Mouse (Mus musculus): ENCODE results near the gene Arpc2. TPM values are rescaled to one million over a fixed set of nuclear protein-coding genes. Genes with fewer than 3 reads are reported as not detected.
A peak's percentile ranks its signal among the peaks of the same experiment; 100 is the strongest.

Gene Arpc2
- polyA plus RNA-seq, 1 experiment from 2014 or later: 387 TPM

GRCm38 (mm10) chr1:74292331-74293020, 56.6 kb downstream of the Arpc2 start:
- Histone ChIP-seq H3K4me1 (ENCODE audit: control insufficient read depth, insufficient read depth, low read length) (peaks cover 72% of the 10 kb centered on the region), H3K9me3 (replicated peaks; ENCODE audit: control insufficient read depth, low read length) (no peaks in the 10 kb centered on the region), H3K27me3 (ENCODE audit: control insufficient read depth, insufficient read depth, low read length) (no peaks in the 10 kb centered on the region), H3K4me2 (no peak overlapping the region), H3K4me3 (ENCODE audit: low read depth, low read length) (no peak overlapping the region), H3K27ac (ENCODE audit: low read depth, low read length) (no peak overlapping the region), H3K36me3 (ENCODE audit: control insufficient read depth, insufficient read depth, low read length) (peaks cover 14% of the 10 kb centered on the region), H3K9ac (ENCODE audit: low read depth, low read length) (no peak overlapping the region)
- no peak for ATAC-seq (replicated peaks; ENCODE audit: insufficient number of reproducible peaks, low FRiP score, low TSS enrichment)
- 81% methylated on average over 11 of the region's 11 CpGs for WGBS (ENCODE audit: insufficient replicate concordance)

GRCm38 (mm10) chr1:74293306-74293960, 57.5 kb downstream of the Arpc2 start:
- H3K36me3 ChIP-seq (ENCODE audit: control insufficient read depth, insufficient read depth, low read length): peaks cover 14% of the 10 kb centered on the region
- ATAC-seq (replicated peaks; ENCODE audit: insufficient number of reproducible peaks, low FRiP score, low TSS enrichment): no peak
- H3K27ac ChIP-seq (ENCODE audit: low read depth, low read length): peak overlapping the region; percentile 99; the same call in 1 of the 2 replicates
- no peak overlapping the region for H3K4me2 ChIP-seq
- 82% methylated on average over 8 of the region's 8 CpGs for WGBS (ENCODE audit: insufficient replicate concordance)
- no peak overlapping the region for H3K9ac ChIP-seq (ENCODE audit: low read depth, low read length)
- H3K27me3 ChIP-seq (ENCODE audit: control insufficient read depth, insufficient read depth, low read length): no peaks in the 10 kb centered on the region
- no peaks in the 10 kb centered on the region for H3K9me3 ChIP-seq (replicated peaks; ENCODE audit: control insufficient read depth, low read length)
- peaks cover 81% of the 10 kb centered on the region for H3K4me1 ChIP-seq (ENCODE audit: control insufficient read depth, insufficient read depth, low read length)
- H3K4me3 ChIP-seq (ENCODE audit: low read depth, low read length): no peak overlapping the region

- Histone ChIP-seq H3K9me3 (replicated peaks; ENCODE audit: control insufficient read depth, low read length) (no peaks in the 10 kb centered on the region), H3K27me3 (ENCODE audit: control insufficient read depth, insufficient read depth, low read length) (no peaks in the 10 kb centered on the region), H3K36me3 (ENCODE audit: control insufficient read depth, insufficient read depth, low read length) (peaks cover 14% of the 10 kb centered on the region), H3K4me1 (ENCODE audit: control insufficient read depth, insufficient read depth, low read length) (peaks cover 81% of the 10 kb centered on the region), H3K4me2 (no peak overlapping the region), H3K4me3 (ENCODE audit: low read depth, low read length) (no peak overlapping the region), H3K27ac (ENCODE audit: low read depth, low read length) (peak overlapping the region; percentile 99), H3K9ac (ENCODE audit: low read depth, low read length) (no peak overlapping the region)
- ATAC-seq (replicated peaks; ENCODE audit: insufficient number of reproducible peaks, low FRiP score, low TSS enrichment): no peak
- WGBS (ENCODE audit: insufficient replicate concordance): 67% methylated on average over 3 of the region's 3 CpGs
Measured at GRCm38 (mm10) chr1:74294090-74294643, 58.3 kb downstream of the Arpc2 start.

GRCm38 (mm10) chr1:74294733-74295455, 59.0 kb downstream of the Arpc2 start:
- ATAC-seq (replicated peaks; ENCODE audit: insufficient number of reproducible peaks, low FRiP score, low TSS enrichment): no peak
- Histone ChIP-seq H3K9me3 (replicated peaks; ENCODE audit: control insufficient read depth, low read length) (no peaks in the 10 kb centered on the region), H3K9ac (ENCODE audit: low read depth, low read length) (peak overlapping the region; percentile 63; the same call in 1 of the 2 replicates), H3K4me2 (peak overlapping the region; percentile 67), H3K27me3 (ENCODE audit: control insufficient read depth, insufficient read depth, low read length) (no peaks in the 10 kb centered on the region), H3K4me1 (ENCODE audit: control insufficient read depth, insufficient read depth, low read length) (peaks cover 80% of the 10 kb centered on the region), H3K4me3 (ENCODE audit: low read depth, low read length) (peak overlapping the region; percentile 33), H3K27ac (ENCODE audit: low read depth, low read length) (peak overlapping the region; percentile 99), H3K36me3 (ENCODE audit: control insufficient read depth, insufficient read depth, low read length) (peaks cover 14% of the 10 kb centered on the region)
- 77% methylated on average over 6 of the region's 6 CpGs for WGBS (ENCODE audit: insufficient replicate concordance)

- H3K9me3 ChIP-seq (replicated peaks; ENCODE audit: control insufficient read depth, low read length): no peaks in the 10 kb centered on the region
- peak overlapping the region; percentile 67 for H3K4me2 ChIP-seq
- H3K27ac ChIP-seq (ENCODE audit: low read depth, low read length): peak overlapping the region; percentile 99
- peak overlapping the region; percentile 63 for H3K9ac ChIP-seq (ENCODE audit: low read depth, low read length)
- H3K4me3 ChIP-seq (ENCODE audit: low read depth, low read length): peak overlapping the region; percentile 33
- H3K36me3 ChIP-seq (ENCODE audit: control insufficient read depth, insufficient read depth, low read length): peaks cover 14% of the 10 kb centered on the region
- peak; percentile 82 for ATAC-seq (replicated peaks; ENCODE audit: insufficient number of reproducible peaks, low FRiP score, low TSS enrichment)
- H3K4me1 ChIP-seq (ENCODE audit: control insufficient read depth, insufficient read depth, low read length): peaks cover 78% of the 10 kb centered on the region
- no peaks in the 10 kb centered on the region for H3K27me3 ChIP-seq (ENCODE audit: control insufficient read depth, insufficient read depth, low read length)
- WGBS (ENCODE audit: insufficient replicate concordance): 7% methylated on average over 9 of the region's 9 CpGs
Measured at GRCm38 (mm10) chr1:74295456-74296171, 59.7 kb downstream of the Arpc2 start.

- Histone ChIP-seq H3K27ac (ENCODE audit: low read depth, low read length) (peak overlapping the region; percentile 99), H3K9ac (ENCODE audit: low read depth, low read length) (peak overlapping the region; percentile 63), H3K4me1 (ENCODE audit: control insufficient read depth, insufficient read depth, low read length) (peaks cover 73% of the 10 kb centered on the region), H3K27me3 (ENCODE audit: control insufficient read depth, insufficient read depth, low read length) (no peaks in the 10 kb centered on the region), H3K4me2 (peak overlapping the region; percentile 67), H3K4me3 (ENCODE audit: low read depth, low read length) (peak overlapping the region; percentile 33; the same call in 1 of the 2 replicates), H3K9me3 (replicated peaks; ENCODE audit: control insufficient read depth, low read length) (no peaks in the 10 kb centered on the region), H3K36me3 (ENCODE audit: control insufficient read depth, insufficient read depth, low read length) (peaks cover 14% of the 10 kb centered on the region; the same call in 1 of the 2 replicates)
- WGBS (ENCODE audit: insufficient replicate concordance): 23% methylated on average over 6 of the region's 6 CpGs
- ATAC-seq (replicated peaks; ENCODE audit: insufficient number of reproducible peaks, low FRiP score, low TSS enrichment): no peak
Measured at GRCm38 (mm10) chr1:74296477-74296876, 60.6 kb downstream of the Arpc2 start.

GRCm38 (mm10) chr1:74297269-74297668, 61.4 kb downstream of the Arpc2 start:
- Histone ChIP-seq H3K9ac (ENCODE audit: low read depth, low read length) (no peak overlapping the region; the same call in 1 of the 2 replicates), H3K36me3 (ENCODE audit: control insufficient read depth, insufficient read depth, low read length) (peaks cover 12% of the 10 kb centered on the region; the same call in 1 of the 2 replicates), H3K4me1 (ENCODE audit: control insufficient read depth, insufficient read depth, low read length) (peaks cover 71% of the 10 kb centered on the region), H3K4me3 (ENCODE audit: low read depth, low read length) (no peak overlapping the region), H3K27ac (ENCODE audit: low read depth, low read length) (peak overlapping the region; percentile 99), H3K4me2 (peak overlapping the region; percentile 4), H3K27me3 (ENCODE audit: control insufficient read depth, insufficient read depth, low read length) (no peaks in the 10 kb centered on the region), H3K9me3 (replicated peaks; ENCODE audit: control insufficient read depth, low read length) (no peaks in the 10 kb centered on the region)
- WGBS (ENCODE audit: insufficient replicate concordance): 31% methylated on average over 3 of the region's 3 CpGs
- ATAC-seq (replicated peaks; ENCODE audit: insufficient number of reproducible peaks, low FRiP score, low TSS enrichment): no peak
